Mouse (Mus musculus) intestine, embryonic 16.5 days (tissue): ENCODE measurements at regions not wholly inside any gene's neighbourhood (a gene's known extent, or its start where the extent isn't known, plus 50 kb on each side); places are given as distances from the start of the nearest gene placed in this dataset.

Experiments used
- ATAC-seq: fragments of 200-750 bp; cut with Nextera tagmentation; 2 replicates; pipeline ENCODE4 v1.8.0; 2017; ENCODE audit warnings: moderate TSS enrichment, moderate library complexity
- H3K27ac ChIP-seq: fragments of 300-500 bp; sonication (generic); 2 replicates; pipeline ENCODE4 v1.5.1; 2014; ENCODE audit warnings: mild to moderate bottlenecking, low read length
- H3K27me3 ChIP-seq: fragments of 300-500 bp; sonication (generic); replicated peaks from 2 replicates; pipeline ENCODE4 v1.6.1; 2014; ENCODE audit warnings: low read length, control low read depth, mixed read lengths; ENCODE audit not compliant: control insufficient read depth, insufficient read depth
- H3K36me3 ChIP-seq: fragments of 300-500 bp; sonication (generic); 2 replicates; pipeline ENCODE4 v1.6.1; 2014; ENCODE audit warnings: low read length, control low read depth; ENCODE audit not compliant: control insufficient read depth, insufficient read depth
- H3K4me1 ChIP-seq: fragments of 300-500 bp; sonication (generic); 2 replicates; pipeline ENCODE4 v1.6.1; 2014; ENCODE audit warnings: low read length, control low read depth, mixed read lengths; ENCODE audit not compliant: control insufficient read depth, insufficient read depth
- H3K4me2 ChIP-seq: fragments of 300-500 bp; sonication (generic); 2 replicates; pipeline ENCODE4 v1.6.1; 2014; ENCODE audit warnings: low read depth, low read length, control low read depth
- H3K4me3 ChIP-seq: fragments of 300-500 bp; sonication (generic); 2 replicates; pipeline ENCODE4 v1.5.1; 2014; ENCODE audit warnings: mild to moderate bottlenecking, low read length
- H3K9ac ChIP-seq: fragments of 300-500 bp; sonication (generic); 2 replicates; pipeline ENCODE4 v1.6.1; 2014; ENCODE audit warnings: low read depth, low read length
- H3K9me3 ChIP-seq: fragments of 300-500 bp; sonication (generic); 2 replicates; pipeline ENCODE4 v1.6.1; 2016; ENCODE audit warnings: low read length, control low read depth; ENCODE audit not compliant: control insufficient read depth
- WGBS: fragments of 180-500 bp; shearing (Covaris S2); extraction: QIAGEN DNeasy Blood & Tissue Kit; methylation state at CpG from one replicate; pipeline ENCODE4 v1.1.7; 2014; 5-methylcytosine and 5-hydroxymethylcytosine counted together

DNA sequence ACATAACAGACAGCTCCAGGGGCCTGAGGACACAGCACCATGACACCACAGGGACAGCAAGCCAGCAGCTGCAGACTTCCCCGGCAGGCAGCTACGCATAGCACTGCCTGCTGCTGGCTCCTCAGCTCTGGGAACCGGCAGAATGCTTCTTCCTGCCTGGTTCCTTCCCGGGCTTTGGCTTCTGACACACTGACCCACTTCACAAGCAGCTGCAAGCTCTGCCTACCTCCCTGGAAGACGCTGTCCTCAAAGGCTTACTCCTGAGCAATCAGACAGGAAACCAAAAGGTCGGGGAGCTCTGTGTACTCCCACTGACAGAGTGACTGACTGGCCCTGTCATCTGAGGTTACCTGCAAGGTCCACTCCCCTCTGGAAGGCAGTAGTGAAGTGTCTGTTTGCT lies 159.5 kb upstream of the Zfp618 start:
- ATAC-seq: no peak
- Histone ChIP-seq H3K4me2 (no peak overlapping the region), H3K27ac (no peak overlapping the region), H3K4me1 (0 out of 2 replicates have a peak, but pooled peaks cover 5% of the 10 kb centered on the region), H3K36me3 (no peaks in the 10 kb centered on the region), H3K9ac (no peak overlapping the region), H3K4me3 (no peak overlapping the region), H3K27me3 (no peaks in the 10 kb centered on the region), H3K9me3 (no peaks in the 10 kb centered on the region)
- 10% methylated on average over 6 of the region's 6 CpGs for WGBS

DNA sequence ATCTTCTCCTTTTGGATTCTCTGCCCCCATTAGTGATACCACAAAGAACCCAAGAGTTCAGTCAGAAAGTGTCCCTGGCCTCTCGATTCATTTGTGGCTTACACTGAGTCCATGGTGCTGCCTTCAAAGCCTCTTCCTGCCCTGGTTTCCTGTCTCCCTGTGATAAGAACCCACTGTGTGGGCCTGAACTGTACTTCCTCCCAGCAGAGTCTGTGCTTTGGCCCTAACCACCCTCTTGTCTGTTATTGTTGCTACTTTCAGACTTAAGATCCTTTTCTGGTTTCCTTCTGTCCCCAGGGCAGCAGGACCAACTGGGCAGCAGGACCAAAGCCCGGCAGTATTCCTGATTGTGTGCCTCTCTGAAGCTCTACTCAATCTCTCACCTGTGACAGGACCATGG lies 158.6 kb upstream of the Zfp618 start:
- H3K9me3 ChIP-seq: no peaks in the 10 kb centered on the region
- H3K27me3 ChIP-seq: no peaks in the 10 kb centered on the region
- H3K4me1 ChIP-seq: 0 out of 2 replicates have a peak, but pooled peaks cover 5% of the 10 kb centered on the region
- no peak overlapping the region for H3K27ac ChIP-seq
- ATAC-seq: no peak
- H3K9ac ChIP-seq: no peak overlapping the region
- H3K36me3 ChIP-seq: no peaks in the 10 kb centered on the region
- WGBS: 68% methylated on average over 2 of the region's 2 CpGs
- H3K4me2 ChIP-seq: no peak overlapping the region
- no peak overlapping the region for H3K4me3 ChIP-seq

DNA sequence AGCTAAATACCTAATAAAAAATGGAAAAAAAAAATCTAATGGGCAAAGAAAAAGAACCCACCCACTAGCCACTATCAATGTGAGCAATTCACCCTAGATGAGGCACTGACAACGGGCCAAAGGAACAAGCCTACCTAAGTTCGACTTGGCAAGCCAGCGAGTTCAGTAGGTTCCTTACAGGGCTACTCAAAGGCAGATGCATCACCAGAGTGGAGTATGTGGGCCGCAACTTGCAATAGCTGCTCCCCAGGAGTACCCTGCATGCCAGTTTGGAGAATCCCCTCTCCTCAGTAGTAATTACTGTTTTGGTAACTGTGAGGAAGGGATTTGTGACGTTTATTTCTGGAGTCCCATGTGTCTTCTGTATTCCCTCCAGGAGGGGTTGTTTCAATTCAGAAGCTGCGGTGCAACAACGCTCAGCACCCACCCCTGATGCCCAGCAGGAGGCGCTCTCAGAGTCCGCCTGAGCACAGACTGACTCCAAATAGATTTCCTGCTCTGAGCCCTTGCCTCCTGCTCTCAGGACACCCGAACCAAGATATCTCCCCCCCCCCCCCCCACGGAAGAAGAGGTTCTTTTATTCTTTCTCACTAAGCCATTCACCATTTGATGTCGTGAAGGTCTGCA lies 157.3 kb upstream of the Zfp618 start:
- Histone ChIP-seq H3K4me1 (0 out of 2 replicates have a peak, but pooled peaks cover 5% of the 10 kb centered on the region), H3K9me3 (no peaks in the 10 kb centered on the region), H3K27ac (no peak overlapping the region), H3K36me3 (no peaks in the 10 kb centered on the region), H3K9ac (no peak overlapping the region), H3K4me2 (no peak overlapping the region), H3K4me3 (no peak overlapping the region), H3K27me3 (no peaks in the 10 kb centered on the region)
- no peak for ATAC-seq
- 67% methylated on average over 12 of the region's 12 CpGs for WGBS

DNA sequence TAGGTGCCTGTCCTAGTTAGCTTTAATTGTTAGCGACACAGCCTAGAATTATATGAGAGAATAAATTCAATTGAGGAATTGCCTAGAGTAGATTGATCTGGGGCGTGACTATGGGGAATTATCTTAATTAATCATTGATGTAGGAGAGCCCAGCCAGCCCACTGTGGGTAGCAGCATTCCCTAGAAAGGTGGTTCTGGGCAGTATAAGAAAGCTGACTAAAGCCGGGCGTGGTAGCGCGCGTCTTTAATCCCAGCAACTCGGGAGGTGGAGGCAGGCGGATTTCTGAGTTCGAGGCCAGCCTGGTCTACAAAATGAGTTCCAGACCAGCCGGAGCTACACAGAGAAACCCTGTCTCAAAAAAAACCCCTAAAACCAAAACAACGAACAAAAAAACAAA lies 156.8 kb upstream of the Zfp618 start:
- Histone ChIP-seq H3K27me3 (no peaks in the 10 kb centered on the region), H3K27ac (no peak overlapping the region), H3K4me3 (no peak overlapping the region), H3K4me1 (0 out of 2 replicates have a peak, but pooled peaks cover 5% of the 10 kb centered on the region), H3K9me3 (no peaks in the 10 kb centered on the region), H3K36me3 (no peaks in the 10 kb centered on the region), H3K9ac (no peak overlapping the region), H3K4me2 (no peak overlapping the region)
- ATAC-seq: no peak
- 93% methylated on average over 12 of the region's 12 CpGs for WGBS

DNA sequence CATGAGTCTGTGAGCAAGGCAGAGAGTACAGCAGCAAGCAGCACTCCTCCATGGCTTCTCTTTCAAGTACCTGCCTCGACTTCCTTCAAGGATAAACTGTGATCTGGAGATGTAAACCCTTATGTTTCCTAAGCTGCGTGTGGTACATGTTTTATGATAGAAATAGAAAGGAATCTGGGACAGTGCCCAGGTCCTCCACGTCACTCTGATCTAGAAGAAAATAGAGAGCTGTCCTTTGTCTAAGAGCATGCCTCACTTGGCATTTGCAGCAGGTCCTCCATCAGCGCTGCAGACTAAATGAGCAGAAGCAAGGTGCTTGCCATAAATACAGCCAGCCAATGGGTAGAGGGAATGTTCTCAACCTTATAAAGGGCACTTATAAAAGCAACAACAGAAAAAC lies 156.3 kb upstream of the Zfp618 start:
- Histone ChIP-seq H3K27me3 (no peaks in the 10 kb centered on the region), H3K36me3 (no peaks in the 10 kb centered on the region), H3K9me3 (no peaks in the 10 kb centered on the region), H3K4me2 (no peak overlapping the region), H3K27ac (no peak overlapping the region), H3K4me1 (0 out of 2 replicates have a peak, but pooled peaks cover 5% of the 10 kb centered on the region), H3K9ac (no peak overlapping the region), H3K4me3 (no peak overlapping the region)
- WGBS: 69% methylated on average over 4 of the region's 4 CpGs
- ATAC-seq: no peak

DNA sequence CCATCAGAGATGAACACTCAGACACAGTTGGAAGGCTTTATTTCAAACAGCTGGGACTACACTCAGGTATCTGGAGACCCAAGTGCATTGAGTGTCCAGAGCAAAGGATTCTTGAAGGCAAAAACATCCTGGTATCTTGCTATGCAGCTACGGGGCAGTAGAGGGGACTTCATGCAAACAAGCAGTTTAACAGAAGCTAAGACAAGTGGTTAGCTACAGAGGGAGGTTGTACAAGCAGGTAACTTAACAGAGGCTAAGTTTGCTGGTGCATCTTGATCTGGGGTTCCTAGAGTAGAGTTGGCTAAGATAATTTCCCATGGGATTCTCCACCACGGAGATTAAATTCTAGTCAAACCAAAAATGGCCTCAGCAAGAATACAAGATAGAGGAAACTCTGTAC lies 145.5 kb upstream of the Zfp618 start:
- Histone ChIP-seq H3K4me3 (no peak overlapping the region), H3K36me3 (no peaks in the 10 kb centered on the region), H3K9me3 (no peaks in the 10 kb centered on the region), H3K27ac (no peak overlapping the region), H3K4me1 (no peaks in the 10 kb centered on the region), H3K27me3 (no peaks in the 10 kb centered on the region), H3K9ac (no peak overlapping the region), H3K4me2 (no peak overlapping the region)
- ATAC-seq: no peak
- WGBS: 92% methylated on average over 2 of the region's 2 CpGs

DNA sequence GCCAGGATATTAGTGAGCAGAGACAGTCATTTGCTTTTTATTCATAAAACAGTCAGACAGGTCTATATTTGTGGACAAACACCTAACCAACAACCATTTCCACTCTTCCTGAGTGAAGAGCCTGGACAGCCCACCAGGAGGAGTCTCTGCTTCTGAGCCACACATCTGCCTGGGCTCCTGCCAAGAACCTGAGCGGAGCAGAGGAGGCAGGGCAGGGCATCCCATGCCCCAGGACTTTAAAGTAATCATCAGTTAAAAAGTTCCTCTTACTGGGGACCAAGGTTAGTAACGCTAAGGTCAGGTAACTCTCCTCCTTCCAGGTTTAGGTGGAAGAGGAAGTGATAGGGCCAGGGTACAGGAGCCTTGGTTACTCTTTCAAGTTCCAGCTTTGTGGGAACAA lies 144.1 kb upstream of the Zfp618 start:
- Histone ChIP-seq H3K36me3 (no peaks in the 10 kb centered on the region), H3K9ac (no peak overlapping the region), H3K4me1 (no peaks in the 10 kb centered on the region), H3K4me2 (no peak overlapping the region), H3K9me3 (no peaks in the 10 kb centered on the region), H3K4me3 (no peak overlapping the region), H3K27me3 (no peaks in the 10 kb centered on the region), H3K27ac (no peak overlapping the region)
- no peak for ATAC-seq
- WGBS: 47% methylated on average over 2 of the region's 2 CpGs

DNA sequence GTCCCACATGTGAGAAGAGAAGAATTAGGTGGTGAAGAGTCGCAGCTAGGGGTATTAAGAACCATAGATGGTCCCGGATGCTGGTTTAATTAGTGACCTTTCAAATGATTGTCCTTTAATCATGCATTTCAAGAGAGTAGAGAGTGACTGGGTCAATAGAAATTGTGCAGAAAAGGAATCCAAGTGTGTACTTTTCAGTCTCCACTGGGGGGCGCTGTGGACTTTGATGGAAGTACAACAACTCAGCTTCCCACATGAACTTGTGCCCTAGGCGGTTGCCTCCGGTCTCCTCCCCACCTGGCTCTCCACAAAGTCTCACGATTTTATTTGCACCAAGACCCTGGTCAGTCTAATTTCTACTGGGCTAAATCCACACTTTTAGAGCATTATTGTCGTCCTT lies 142.8 kb upstream of the Zfp618 start:
- Histone ChIP-seq H3K4me2 (no peak overlapping the region), H3K9ac (no peak overlapping the region), H3K36me3 (no peaks in the 10 kb centered on the region), H3K27ac (no peak overlapping the region), H3K27me3 (no peaks in the 10 kb centered on the region), H3K4me1 (no peaks in the 10 kb centered on the region), H3K9me3 (no peaks in the 10 kb centered on the region), H3K4me3 (no peak overlapping the region)
- no peak for ATAC-seq
- WGBS: 31% methylated on average over 7 of the region's 7 CpGs

DNA sequence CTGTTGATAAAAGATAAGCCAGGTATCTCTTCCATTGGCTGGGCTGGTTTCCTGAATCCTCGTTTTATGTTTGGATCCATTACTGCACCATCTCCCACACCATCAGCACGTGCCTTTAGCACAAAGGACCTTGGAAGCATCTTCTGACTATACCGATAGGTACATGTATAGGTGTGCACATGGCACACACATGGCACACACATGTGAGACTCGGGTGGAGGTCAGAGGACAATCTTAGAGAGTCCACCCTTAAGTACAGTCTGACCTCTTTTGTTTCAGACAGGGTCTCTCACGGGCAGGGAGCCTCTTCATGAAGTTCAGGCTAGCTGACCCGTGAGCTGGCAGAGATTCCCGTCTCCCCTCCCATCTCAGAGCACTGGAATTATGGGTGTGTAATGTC lies 142.3 kb upstream of the Zfp618 start:
- H3K4me2 ChIP-seq: no peak overlapping the region
- ATAC-seq: no peak
- H3K4me1 ChIP-seq: no peaks in the 10 kb centered on the region
- 70% methylated on average over 7 of the region's 7 CpGs for WGBS
- no peak overlapping the region for H3K27ac ChIP-seq
- no peak overlapping the region for H3K4me3 ChIP-seq
- no peaks in the 10 kb centered on the region for H3K27me3 ChIP-seq
- no peaks in the 10 kb centered on the region for H3K9me3 ChIP-seq
- H3K36me3 ChIP-seq: no peaks in the 10 kb centered on the region
- no peak overlapping the region for H3K9ac ChIP-seq
